Mouse (Mus musculus) midbrain, embryonic 13.5 days (tissue): ENCODE data around the gene Mlx. TPM values are rescaled to one million over a fixed set of nuclear protein-coding genes. Genes with fewer than 3 reads are reported as not detected.

Experiments used
- ATAC-seq: fragments of 200-750 bp; cut with Nextera tagmentation; 2 replicates; pipeline ENCODE4 v1.8.0; 2017; ENCODE audit warnings: mild to moderate bottlenecking, moderate TSS enrichment, moderate library complexity
- H3K27ac ChIP-seq: fragments of 300-500 bp; sonication (generic); 2 replicates; pipeline ENCODE4 v1.5.1; 2015; ENCODE audit warnings: inconsistent platforms, mild to moderate bottlenecking, moderate library complexity
- H3K27me3 ChIP-seq: fragments of 300-500 bp; sonication (generic); 2 replicates; pipeline ENCODE4 v1.6.1; 2015; ENCODE audit warnings: mild to moderate bottlenecking, inconsistent platforms
- H3K36me3 ChIP-seq: fragments of 300-500 bp; sonication (generic); 2 replicates; pipeline ENCODE4 v1.6.1; 2015; ENCODE audit warnings: mild to moderate bottlenecking, inconsistent platforms
- H3K4me1 ChIP-seq: fragments of 300-500 bp; sonication (generic); replicated peaks from 2 replicates; pipeline ENCODE4 v1.6.1; 2015; ENCODE audit warnings: inconsistent platforms
- H3K4me2 ChIP-seq: fragments of 300-500 bp; sonication (generic); replicated peaks from 2 replicates; pipeline ENCODE4 v1.6.1; 2015; ENCODE audit warnings: moderate library complexity, mild to moderate bottlenecking, inconsistent platforms
- H3K4me3 ChIP-seq: fragments of 300-500 bp; sonication (generic); replicated peaks from 2 replicates; pipeline ENCODE4 v1.5.1; 2015; ENCODE audit warnings: mild to moderate bottlenecking, inconsistent platforms
- H3K9ac ChIP-seq: fragments of 300-500 bp; sonication (generic); replicated peaks from 2 replicates; pipeline ENCODE4 v1.6.1; 2015; ENCODE audit warnings: mild to moderate bottlenecking, inconsistent platforms
- H3K9me3 ChIP-seq: fragments of 300-500 bp; sonication (generic); 2 replicates; pipeline ENCODE4 v1.6.1; 2016; ENCODE audit warnings: mild to moderate bottlenecking, inconsistent platforms
- WGBS: fragments of 180-500 bp; shearing (Covaris S2); methylation state at CpG from one replicate; pipeline ENCODE4 v1.1.7; 2015; 5-methylcytosine and 5-hydroxymethylcytosine counted together
- polyA plus RNA-seq: library from polyadenylated mRNA; unstranded; fragments of >200 nt; fragmentation: Nextera tagmentation; extraction: Ambion mirVana; gene quantifications from 2 replicates; pipeline ENCODE4 v1.2.1, GENCODE M21; 2015

Mlx gene
- polyA plus RNA-seq, 1 experiment from 2014 or later: 90.9 TPM

GRCm38 (mm10) chr11:101084811-101085210, 2.3 kb upstream of the Mlx start:
- peaks cover 51% of the 10 kb centered on the region for H3K4me1 ChIP-seq
- H3K4me3 ChIP-seq: no peak overlapping the region
- 95% methylated on average over 12 of the region's 12 CpGs for WGBS
- H3K9ac ChIP-seq: 0 out of 2 replicates have a peak overlapping the region, but pooled peaks have one; percentile 11
- no peak overlapping the region for H3K27ac ChIP-seq
- ATAC-seq: no peak
- H3K27me3 ChIP-seq: peaks cover 17% of the 10 kb centered on the region
- H3K4me2 ChIP-seq: no peak overlapping the region
- peaks cover 19% of the 10 kb centered on the region for H3K36me3 ChIP-seq
- no peaks in the 10 kb centered on the region for H3K9me3 ChIP-seq

GRCm38 (mm10) chr11:101085617-101086322, 1.3 kb upstream of the Mlx start:
- Histone ChIP-seq H3K4me3 (0 out of 2 replicates have a peak overlapping the region, but pooled peaks have one; percentile 79), H3K27ac (no peak overlapping the region), H3K36me3 (peaks cover 29% of the 10 kb centered on the region), H3K9ac (0 out of 2 replicates have a peak overlapping the region, but pooled peaks have one; percentile 54), H3K4me1 (peaks cover 50% of the 10 kb centered on the region), H3K4me2 (peak overlapping the region; percentile 96; the same call in 1 of the 2 replicates), H3K9me3 (no peaks in the 10 kb centered on the region), H3K27me3 (peaks cover 7% of the 10 kb centered on the region)
- WGBS: 91% methylated on average over 18 of the region's 18 CpGs
- ATAC-seq: no peak

DNA sequence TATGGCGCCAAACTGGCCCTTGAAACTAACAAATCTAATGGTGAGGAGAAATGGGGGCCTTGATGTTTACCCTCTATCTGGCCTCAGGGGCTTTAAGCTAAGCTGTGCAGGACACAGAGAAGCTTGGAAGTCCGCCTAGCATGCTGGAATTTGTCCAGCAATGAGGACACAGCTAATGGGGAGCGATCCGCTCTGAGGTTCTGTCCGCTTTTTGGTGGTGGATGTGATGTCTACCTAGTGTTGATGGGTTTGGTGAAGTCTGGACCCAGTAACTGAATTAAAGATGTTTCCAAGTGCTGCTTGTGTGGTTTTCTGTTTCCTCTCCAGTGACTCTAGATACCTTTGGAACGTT, 778 bp upstream of the Mlx start:
- Histone ChIP-seq H3K4me1 (peaks cover 48% of the 10 kb centered on the region), H3K9me3 (no peaks in the 10 kb centered on the region), H3K4me3 (peak overlapping the region; percentile 79), H3K9ac (peak overlapping the region; percentile 54; the same call in 1 of the 2 replicates), H3K27me3 (peaks cover 2% of the 10 kb centered on the region), H3K27ac (peak overlapping the region; percentile 88), H3K4me2 (peak overlapping the region; percentile 96), H3K36me3 (peaks cover 34% of the 10 kb centered on the region)
- no peak for ATAC-seq
- WGBS: 85% methylated on average over 6 of the region's 6 CpGs

GRCm38 (mm10) chr11:101087682-101088055, 592 bp downstream of the Mlx start:
- Histone ChIP-seq H3K4me2 (peak overlapping the region; percentile 96), H3K27me3 (no peaks in the 10 kb centered on the region), H3K27ac (peak overlapping the region; percentile 88), H3K4me3 (peak overlapping the region; percentile 79), H3K9ac (peak overlapping the region; percentile 91), H3K4me1 (peaks cover 41% of the 10 kb centered on the region), H3K9me3 (no peaks in the 10 kb centered on the region), H3K36me3 (peaks cover 48% of the 10 kb centered on the region)
- 12% methylated on average over 8 of the region's 8 CpGs for WGBS
- ATAC-seq: no peak; the same call in 1 of the 2 replicates

DNA sequence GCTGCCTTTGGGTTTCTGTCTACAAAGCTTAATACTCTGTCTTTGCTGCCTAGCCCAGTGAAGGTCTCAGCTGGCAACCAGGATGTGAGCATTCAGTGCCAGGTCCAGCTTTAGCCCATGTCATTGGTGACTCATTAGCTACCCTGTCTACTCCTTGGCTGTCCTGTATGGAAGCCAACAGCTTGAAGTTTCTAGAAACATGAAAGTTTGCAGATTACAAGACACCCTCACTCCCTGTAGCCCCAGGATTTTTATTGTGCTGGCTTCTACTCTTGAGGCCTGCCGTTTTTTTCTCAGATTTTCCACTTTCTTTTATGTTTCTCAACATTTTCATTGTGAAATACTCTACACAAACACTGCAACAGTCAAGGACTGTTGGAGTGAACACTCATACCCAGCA, 2.9 kb downstream of the Mlx start:
- Histone ChIP-seq H3K4me2 (no peak overlapping the region), H3K9me3 (no peaks in the 10 kb centered on the region), H3K36me3 (peaks cover 56% of the 10 kb centered on the region), H3K9ac (no peak overlapping the region), H3K4me1 (peaks cover 42% of the 10 kb centered on the region), H3K27me3 (no peaks in the 10 kb centered on the region), H3K4me3 (no peak overlapping the region), H3K27ac (no peak overlapping the region)
- 91% methylated on average over 1 of the region's 1 CpGs for WGBS
- ATAC-seq: no peak

DNA sequence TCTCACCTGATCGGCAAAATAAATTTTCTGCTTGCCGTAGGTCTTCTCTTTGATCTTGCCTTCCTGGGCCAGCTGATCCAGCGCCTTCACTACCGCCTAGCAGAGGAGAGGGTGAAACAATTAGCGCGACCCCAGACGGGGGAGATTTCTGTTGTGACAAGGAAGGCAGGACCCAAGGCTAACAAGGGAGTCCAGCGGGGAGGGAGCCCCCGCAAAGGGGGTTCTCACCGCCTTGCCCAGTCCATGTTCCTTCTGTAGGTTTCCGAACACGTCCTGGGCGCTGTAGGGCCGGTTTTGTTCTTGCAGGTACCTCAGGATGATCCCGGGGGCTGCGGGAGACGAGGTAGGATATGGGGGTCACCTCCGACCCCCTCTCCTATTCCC, 7.8 kb downstream of the Mlx start:
- ATAC-seq: no peak
- WGBS: under 1% methylated on average over 18 of the region's 18 CpGs

GRCm38 (mm10) chr11:101095314-101096024, 8.4 kb downstream of the Mlx start, which contains the start of gene Psmc3ip:
Gene Psmc3ip (minus strand): TSS chr11:101095436.
- Histone ChIP-seq H3K27ac (peak within 1 kb of the TSS; percentile 87), H3K36me3 (peaks cover 72% of the 10 kb centered on the region), H3K27me3 (no peaks in the 10 kb centered on the region), H3K4me2 (peak within 1 kb of the TSS; percentile 96), H3K9ac (peak within 1 kb of the TSS; percentile 77), H3K4me3 (peak within 1 kb of the TSS; percentile 65), H3K9me3 (no peaks in the 10 kb centered on the region), H3K4me1 (peaks cover 22% of the 10 kb centered on the region)
- under 1% methylated on average over 43 of the region's 43 CpGs for WGBS
- peak; percentile 98 for ATAC-seq

More for the DNA sequence above, 7.8 kb downstream of the Mlx start:
- no peaks in the 10 kb centered on the region for H3K9me3 ChIP-seq
- peaks cover 72% of the 10 kb centered on the region for H3K36me3 ChIP-seq
- H3K4me2 ChIP-seq: peak overlapping the region; percentile 96
- no peaks in the 10 kb centered on the region for H3K27me3 ChIP-seq
- H3K9ac ChIP-seq: peak overlapping the region; percentile 76
- peak overlapping the region; percentile 65 for H3K4me3 ChIP-seq
- peak overlapping the region; percentile 87; the same call in 1 of the 2 replicates for H3K27ac ChIP-seq
- H3K4me1 ChIP-seq: peaks cover 22% of the 10 kb centered on the region

- Histone ChIP-seq H3K4me2 (no peak overlapping the region), H3K36me3 (peaks cover 70% of the 10 kb centered on the region), H3K27me3 (no peaks in the 10 kb centered on the region), H3K4me1 (peaks cover 22% of the 10 kb centered on the region), H3K27ac (no peak overlapping the region), H3K4me3 (no peak overlapping the region), H3K9ac (no peak overlapping the region), H3K9me3 (no peaks in the 10 kb centered on the region)
- ATAC-seq: no peak
- WGBS: 92% methylated on average over 8 of the region's 8 CpGs
Observed at GRCm38 (mm10) chr11:101098231-101098630, 11.2 kb downstream of the Mlx start.

DNA sequence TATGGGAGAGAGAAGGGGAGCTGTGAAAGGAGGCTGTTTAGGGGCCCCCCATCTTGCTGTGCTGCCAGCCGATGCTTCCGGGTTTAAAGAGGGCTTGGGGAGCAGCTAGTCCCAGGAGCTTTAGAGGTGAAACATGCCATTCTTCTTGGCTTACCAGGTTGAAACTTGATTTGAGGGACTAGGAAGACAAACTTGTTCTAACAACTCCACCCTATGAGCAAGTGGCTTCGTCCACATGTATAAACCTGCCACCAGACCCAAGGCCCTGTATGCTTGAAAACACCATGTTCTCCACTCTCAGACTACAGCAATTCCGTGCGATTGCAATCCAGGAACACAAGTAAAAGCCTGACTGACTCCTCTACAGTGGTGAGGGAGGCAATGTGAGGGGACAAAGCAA, 15.9 kb downstream of the Mlx start:
- ATAC-seq: no peak
- Histone ChIP-seq H3K9ac (no peak overlapping the region), H3K27ac (no peak overlapping the region), H3K36me3 (peaks cover 77% of the 10 kb centered on the region), H3K4me3 (no peak overlapping the region), H3K27me3 (no peaks in the 10 kb centered on the region), H3K4me2 (no peak overlapping the region), H3K4me1 (no peaks in the 10 kb centered on the region), H3K9me3 (no peaks in the 10 kb centered on the region)
- WGBS: 96% methylated on average over 5 of the region's 5 CpGs

GRCm38 (mm10) chr11:101109351-101109750, 22.3 kb downstream of the Mlx start:
- Histone ChIP-seq H3K9me3 (no peaks in the 10 kb centered on the region), H3K36me3 (peaks cover 15% of the 10 kb centered on the region), H3K4me1 (0 out of 2 replicates have a peak, but pooled peaks cover 2% of the 10 kb centered on the region), H3K4me3 (no peak overlapping the region), H3K4me2 (no peak overlapping the region), H3K27ac (no peak overlapping the region), H3K9ac (no peak overlapping the region), H3K27me3 (no peaks in the 10 kb centered on the region)
- ATAC-seq: no peak
- WGBS: 61% methylated on average over 4 of the region's 4 CpGs

- Histone ChIP-seq H3K4me3 (no peak overlapping the region), H3K36me3 (peaks cover 2% of the 10 kb centered on the region; the same call in 1 of the 2 replicates), H3K4me2 (no peak overlapping the region), H3K27ac (no peak overlapping the region), H3K9me3 (no peaks in the 10 kb centered on the region), H3K27me3 (no peaks in the 10 kb centered on the region), H3K9ac (peak overlapping the region; percentile 48; the same call in 1 of the 2 replicates), H3K4me1 (peaks cover 12% of the 10 kb centered on the region)
- ATAC-seq: no peak
- WGBS: 79% methylated on average over 5 of the region's 5 CpGs
Observed at GRCm38 (mm10) chr11:101110708-101111107, 23.6 kb downstream of the Mlx start.

DNA sequence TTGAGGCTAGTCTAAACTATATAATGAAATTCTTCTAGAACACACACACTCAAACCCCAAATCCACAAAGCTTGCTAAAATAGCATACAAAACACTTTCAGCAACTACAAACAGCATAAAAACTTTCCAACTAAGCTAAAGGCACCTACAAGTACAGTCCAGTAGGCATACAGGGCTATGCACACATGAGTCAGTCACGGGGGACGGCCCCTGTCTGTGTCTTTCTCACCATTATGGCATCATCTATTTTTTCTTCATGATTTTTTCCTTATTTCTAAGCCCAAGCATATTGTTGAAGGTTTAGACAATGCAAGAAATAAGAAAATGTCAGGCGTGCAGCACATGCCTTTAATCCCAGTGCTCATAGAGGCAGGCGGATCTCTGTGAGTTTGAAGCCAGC, 24.1 kb downstream of the Mlx start:
- H3K4me3 ChIP-seq: no peak overlapping the region
- H3K27ac ChIP-seq: no peak overlapping the region
- no peaks in the 10 kb centered on the region for H3K9me3 ChIP-seq
- H3K4me2 ChIP-seq: no peak overlapping the region
- no peak for ATAC-seq
- 92% methylated on average over 4 of the region's 4 CpGs for WGBS
- no peak overlapping the region for H3K9ac ChIP-seq
- peaks cover 17% of the 10 kb centered on the region for H3K4me1 ChIP-seq
- H3K27me3 ChIP-seq: no peaks in the 10 kb centered on the region
- no peaks in the 10 kb centered on the region for H3K36me3 ChIP-seq
